Mouse (Mus musculus) kidney, embryonic 14.5 days (tissue): Measurements from ENCODE around the gene Fbxl17. TPM values are rescaled to one million over a fixed set of nuclear protein-coding genes. Genes with fewer than 3 reads are reported as not detected.

Source experiments
- ATAC-seq: fragments of 200-750 bp; cut with Nextera tagmentation; 2 replicates; pipeline ENCODE4 v1.8.0; 2017; ENCODE audit warnings: moderate number of reproducible peaks, mild to moderate bottlenecking, moderate TSS enrichment, moderate library complexity; ENCODE audit not compliant: low FRiP score, low TSS enrichment
- H3K27ac ChIP-seq: fragments of 300-500 bp; sonication (generic); 2 replicates; pipeline ENCODE4 v1.5.1; 2014; ENCODE audit warnings: low read depth, mild to moderate bottlenecking, low read length, moderate library complexity, mixed read lengths
- H3K27me3 ChIP-seq: fragments of 300-500 bp; sonication (generic); 2 replicates; pipeline ENCODE4 v1.6.1; 2014; ENCODE audit warnings: mild to moderate bottlenecking, low read length; ENCODE audit not compliant: control insufficient read depth, insufficient read depth
- H3K36me3 ChIP-seq: fragments of 300-500 bp; sonication (generic); 2 replicates; pipeline ENCODE4 v1.6.1; 2014; ENCODE audit warnings: low read length, mixed read lengths; ENCODE audit not compliant: control insufficient read depth, insufficient read depth
- H3K4me1 ChIP-seq: fragments of 300-500 bp; sonication (generic); 2 replicates; pipeline ENCODE4 v1.6.1; 2014; ENCODE audit warnings: low read length, mixed read lengths; ENCODE audit not compliant: control insufficient read depth, insufficient read depth
- H3K4me2 ChIP-seq: fragments of 300-500 bp; sonication (generic); replicated peaks from 2 replicates; pipeline ENCODE4 v1.6.1; 2014; ENCODE audit warnings: low read depth, mild to moderate bottlenecking, low read length
- H3K4me3 ChIP-seq: fragments of 300-500 bp; sonication (generic); 2 replicates; pipeline ENCODE4 v1.5.1; 2014; ENCODE audit warnings: mild to moderate bottlenecking, low read length
- H3K9ac ChIP-seq: fragments of 300-500 bp; sonication (generic); 2 replicates; pipeline ENCODE4 v1.6.1; 2014; ENCODE audit warnings: low read depth, mild to moderate bottlenecking, low read length, moderate library complexity
- H3K9me3 ChIP-seq: fragments of 300-500 bp; sonication (generic); 2 replicates; pipeline ENCODE4 v1.6.1; 2016; ENCODE audit warnings: low read length; ENCODE audit not compliant: control insufficient read depth
- whole genome bisulfite sequencing: fragments of 180-500 bp; shearing (Covaris S2); extraction: QIAGEN DNeasy Blood & Tissue Kit; methylation state at CpG from one replicate; pipeline ENCODE4 v1.1.7; 2014; 5-methylcytosine and 5-hydroxymethylcytosine counted together
- polyA plus RNA-seq: library from polyadenylated mRNA; unstranded; fragments of >200 nt; fragmentation: Nextera tagmentation; extraction: Ambion mirVana; gene quantifications from 2 replicates; pipeline ENCODE4 v1.2.1, GENCODE M21; 2014

Gene Fbxl17
- polyA plus RNA-seq, 1 experiment from 2014 or later, result 8.8 TPM

- ATAC-seq, result no peak
- Histone ChIP-seq H3K36me3 (no peaks in the 10 kb centered on the region), H3K27me3 (no peaks in the 10 kb centered on the region), H3K4me1 (no peaks in the 10 kb centered on the region), H3K9me3 (no peaks in the 10 kb centered on the region), H3K4me3 (no peak overlapping the region), H3K4me2 (no peak overlapping the region), H3K9ac (no peak overlapping the region), H3K27ac (no peak overlapping the region)
- 85% methylated on average over 3 of the region's 3 CpGs for WGBS
These were observed 316.4 kb downstream of the Fbxl17 start for GRCm38 (mm10) chr17:63183431-63183830.

GRCm38 (mm10) chr17:63181661-63182060 is 318.2 kb downstream of the Fbxl17 start:
- Histone ChIP-seq H3K27me3 (no peaks in the 10 kb centered on the region), H3K9me3 (no peaks in the 10 kb centered on the region), H3K4me2 (no peak overlapping the region), H3K27ac (no peak overlapping the region), H3K36me3 (no peaks in the 10 kb centered on the region), H3K4me3 (no peak overlapping the region), H3K9ac (no peak overlapping the region), H3K4me1 (no peaks in the 10 kb centered on the region)
- ATAC-seq, result no peak
- 71% methylated on average over 5 of the region's 5 CpGs for WGBS

GRCm38 (mm10) chr17:63180042-63180441 is 319.8 kb downstream of the Fbxl17 start:
- Histone ChIP-seq H3K9ac (no peak overlapping the region), H3K36me3 (no peaks in the 10 kb centered on the region), H3K4me1 (no peaks in the 10 kb centered on the region), H3K4me2 (no peak overlapping the region), H3K4me3 (no peak overlapping the region), H3K9me3 (no peaks in the 10 kb centered on the region), H3K27me3 (no peaks in the 10 kb centered on the region), H3K27ac (no peak overlapping the region)
- no peak for ATAC-seq
- WGBS, result 85% methylated on average over 3 of the region's 3 CpGs

GRCm38 (mm10) chr17:63178331-63178730 is 321.5 kb downstream of the Fbxl17 start:
- WGBS, result 88% methylated on average over 2 of the region's 2 CpGs

GRCm38 (mm10) chr17:63176411-63176810 is 323.4 kb downstream of the Fbxl17 start:
- Histone ChIP-seq H3K4me1 (no peaks in the 10 kb centered on the region), H3K9me3 (no peaks in the 10 kb centered on the region), H3K9ac (no peak overlapping the region), H3K4me3 (no peak overlapping the region), H3K36me3 (no peaks in the 10 kb centered on the region), H3K4me2 (no peak overlapping the region), H3K27ac (no peak overlapping the region), H3K27me3 (no peaks in the 10 kb centered on the region)
- WGBS, result 68% methylated on average over 5 of the region's 5 CpGs
- ATAC-seq, result no peak

More at GRCm38 (mm10) chr17:63178331-63178730, 321.5 kb downstream of the Fbxl17 start:
- ATAC-seq, result no peak
- H3K27me3 ChIP-seq, result no peaks in the 10 kb centered on the region
- H3K4me2 ChIP-seq, result no peak overlapping the region
- H3K4me3 ChIP-seq, result no peak overlapping the region
- no peaks in the 10 kb centered on the region for H3K36me3 ChIP-seq
- H3K9ac ChIP-seq, result no peak overlapping the region
- no peaks in the 10 kb centered on the region for H3K4me1 ChIP-seq
- H3K27ac ChIP-seq, result no peak overlapping the region
- no peaks in the 10 kb centered on the region for H3K9me3 ChIP-seq

- no peak overlapping the region for H3K9ac ChIP-seq
- no peak overlapping the region for H3K4me2 ChIP-seq
- no peaks in the 10 kb centered on the region for H3K9me3 ChIP-seq
- H3K4me3 ChIP-seq, result no peak overlapping the region
- no peak for ATAC-seq
- no peak overlapping the region for H3K27ac ChIP-seq
- H3K4me1 ChIP-seq, result no peaks in the 10 kb centered on the region
- H3K36me3 ChIP-seq, result no peaks in the 10 kb centered on the region
- H3K27me3 ChIP-seq, result no peaks in the 10 kb centered on the region
- 53% methylated on average over 1 of the region's 1 CpGs for WGBS
These were observed 327.1 kb downstream of the Fbxl17 start for GRCm38 (mm10) chr17:63172697-63173096.

GRCm38 (mm10) chr17:63171890-63172491 is 327.8 kb downstream of the Fbxl17 start:
- WGBS, result 18% methylated on average over 5 of the region's 5 CpGs

GRCm38 (mm10) chr17:63171264-63171663 is 328.6 kb downstream of the Fbxl17 start:
- H3K9me3 ChIP-seq, result no peaks in the 10 kb centered on the region
- H3K9ac ChIP-seq, result no peak overlapping the region
- H3K4me1 ChIP-seq, result no peaks in the 10 kb centered on the region
- H3K27me3 ChIP-seq, result no peaks in the 10 kb centered on the region
- H3K4me3 ChIP-seq, result no peak overlapping the region
- ATAC-seq, result no peak; the same call in 1 of the 2 replicates
- 20% methylated on average over 5 of the region's 5 CpGs for WGBS
- H3K4me2 ChIP-seq, result no peak overlapping the region
- no peaks in the 10 kb centered on the region for H3K36me3 ChIP-seq
- no peak overlapping the region for H3K27ac ChIP-seq

More at GRCm38 (mm10) chr17:63171890-63172491, 327.8 kb downstream of the Fbxl17 start:
- Histone ChIP-seq H3K9me3 (no peaks in the 10 kb centered on the region), H3K27ac (no peak overlapping the region), H3K36me3 (no peaks in the 10 kb centered on the region), H3K4me2 (no peak overlapping the region), H3K27me3 (no peaks in the 10 kb centered on the region), H3K4me1 (no peaks in the 10 kb centered on the region), H3K9ac (no peak overlapping the region), H3K4me3 (no peak overlapping the region)
- ATAC-seq, result no peak

GRCm38 (mm10) chr17:63168019-63168788 is 331.6 kb downstream of the Fbxl17 start:
- H3K4me3 ChIP-seq, result no peak overlapping the region
- H3K9me3 ChIP-seq, result no peaks in the 10 kb centered on the region
- no peak overlapping the region for H3K4me2 ChIP-seq
- H3K36me3 ChIP-seq, result no peaks in the 10 kb centered on the region
- H3K4me1 ChIP-seq, result no peaks in the 10 kb centered on the region
- no peak overlapping the region for H3K27ac ChIP-seq
- 64% methylated on average over 5 of the region's 5 CpGs for WGBS
- ATAC-seq, result no peak
- H3K27me3 ChIP-seq, result no peaks in the 10 kb centered on the region
- no peak overlapping the region for H3K9ac ChIP-seq
